Mouse (Mus musculus): ENCODE measurements at regions not wholly inside any gene's neighbourhood (a gene's known extent, or its start where the extent isn't known, plus 50 kb on each side); places are given as distances from the start of the nearest gene placed in this dataset.

DNA sequence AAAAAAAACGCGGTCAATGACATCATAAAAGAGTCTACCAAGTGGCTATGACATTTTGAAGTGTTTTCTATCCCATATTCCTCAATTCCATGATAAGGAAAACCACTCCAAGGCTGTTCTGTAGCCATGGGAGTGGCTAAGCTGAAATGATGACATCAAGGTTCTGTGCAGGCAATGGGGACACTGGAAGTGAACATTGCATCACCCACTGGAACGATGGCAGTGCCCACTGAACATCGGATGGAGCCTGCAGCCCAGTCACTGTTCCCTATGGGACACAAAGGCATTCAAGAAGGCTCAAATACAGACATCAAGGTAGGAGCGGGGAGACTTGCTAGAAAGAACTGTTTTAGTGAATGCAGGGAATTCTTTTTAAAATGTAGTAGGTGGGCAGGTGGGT lies 410.8 kb downstream of the Cd83 start:
- TF ChIP-seq CTCF (IDR thresholded peaks at IDR 0.05; ENCODE audit: low read depth) (no peak), EP300 (IDR thresholded peaks at IDR 0.05; ENCODE audit: low read depth) (no peak)
- Histone ChIP-seq H3K4me2 (ENCODE audit: low read depth, low read length) (no peak overlapping the region), H3K27me3 (ENCODE audit: insufficient read depth, low read length) (no peaks in the 10 kb centered on the region), H3K9me3 (ENCODE audit: low read length) (no peaks in the 10 kb centered on the region), H3K36me3 (replicated peaks; ENCODE audit: insufficient read depth, low read length) (no peaks in the 10 kb centered on the region), H3K9ac (replicated peaks) (no peak overlapping the region), H3K4me1 (ENCODE audit: insufficient read depth) (no peaks in the 10 kb centered on the region), H3K4me3 (ENCODE audit: low read depth, low read length) (no peak overlapping the region), H3K27ac (ENCODE audit: low read depth) (no peak overlapping the region)
- ATAC-seq (no peak), DNase-seq (no peak)
- 78% methylated on average over 5 of the region's 5 CpGs for WGBS (ENCODE audit: insufficient replicate concordance)

DNA sequence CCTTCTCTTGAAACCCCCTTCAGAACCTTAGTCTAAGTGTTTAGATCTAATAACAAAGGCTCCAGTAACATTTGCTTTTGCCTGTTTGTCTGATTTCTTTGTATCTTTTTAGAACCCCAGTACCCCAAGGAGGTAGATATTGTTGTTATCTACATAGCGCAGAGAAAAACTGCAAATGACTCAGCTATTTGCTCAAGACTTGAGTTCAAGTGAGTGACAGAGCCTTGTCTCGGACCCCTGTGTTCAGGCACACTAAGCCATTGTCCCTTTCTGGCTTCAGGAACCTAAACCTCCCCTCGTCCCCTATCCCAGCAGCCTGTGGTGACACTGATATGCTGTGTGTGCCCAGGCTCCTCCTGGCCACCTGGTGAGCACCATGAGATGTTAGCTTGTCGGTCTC lies 421.5 kb downstream of the Cd83 start:
- Histone ChIP-seq H3K27me3 (ENCODE audit: insufficient read depth, low read length) (no peaks in the 10 kb centered on the region), H3K9ac (replicated peaks) (no peak overlapping the region), H3K4me2 (ENCODE audit: low read depth, low read length) (no peak overlapping the region), H3K9me3 (ENCODE audit: low read length) (no peaks in the 10 kb centered on the region), H3K4me3 (ENCODE audit: low read depth, low read length) (no peak overlapping the region), H3K4me1 (ENCODE audit: insufficient read depth) (no peaks in the 10 kb centered on the region), H3K36me3 (replicated peaks; ENCODE audit: insufficient read depth, low read length) (no peaks in the 10 kb centered on the region), H3K27ac (ENCODE audit: low read depth) (no peak overlapping the region)
- ATAC-seq (no peak), DNase-seq (no peak)
- WGBS (ENCODE audit: insufficient replicate concordance): 47% methylated on average over 4 of the region's 4 CpGs
- TF ChIP-seq CTCF (IDR thresholded peaks at IDR 0.05; ENCODE audit: low read depth): no peak
- peak; percentile 51 for TF ChIP-seq EP300 (IDR thresholded peaks at IDR 0.05; ENCODE audit: low read depth)

DNA sequence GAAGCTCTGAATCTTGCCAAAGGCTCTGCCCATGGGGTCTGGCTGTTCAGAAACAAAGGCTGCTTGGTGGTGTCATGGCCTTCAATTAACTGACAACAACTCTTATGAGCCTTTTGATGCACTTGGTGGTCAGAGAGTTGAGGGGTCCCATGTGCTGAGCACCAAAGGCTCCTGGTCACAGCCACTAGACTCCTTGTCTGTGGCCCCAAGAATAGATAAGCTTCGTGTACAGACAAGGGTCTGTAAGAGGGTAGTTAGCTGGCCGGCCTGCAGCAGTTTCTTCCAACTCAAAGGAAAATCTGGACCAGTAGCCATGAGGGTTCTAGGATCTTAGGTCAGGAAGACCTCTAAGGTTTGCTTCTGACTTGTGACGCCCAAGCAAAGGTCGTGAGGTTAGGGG lies 421.9 kb downstream of the Cd83 start:
- DNase-seq: no peak
- Histone ChIP-seq H3K4me3 (ENCODE audit: low read depth, low read length) (no peak overlapping the region), H3K9ac (replicated peaks) (no peak overlapping the region), H3K4me1 (ENCODE audit: insufficient read depth) (no peaks in the 10 kb centered on the region), H3K27ac (ENCODE audit: low read depth) (no peak overlapping the region), H3K9me3 (ENCODE audit: low read length) (no peaks in the 10 kb centered on the region), H3K4me2 (ENCODE audit: low read depth, low read length) (no peak overlapping the region), H3K36me3 (replicated peaks; ENCODE audit: insufficient read depth, low read length) (no peaks in the 10 kb centered on the region), H3K27me3 (ENCODE audit: insufficient read depth, low read length) (no peaks in the 10 kb centered on the region)
- TF ChIP-seq EP300 (IDR thresholded peaks at IDR 0.05; ENCODE audit: low read depth): no peak
- no peak for TF ChIP-seq CTCF (IDR thresholded peaks at IDR 0.05; ENCODE audit: low read depth)
- ATAC-seq: no peak
- 70% methylated on average over 4 of the region's 4 CpGs for WGBS (ENCODE audit: insufficient replicate concordance)

DNA sequence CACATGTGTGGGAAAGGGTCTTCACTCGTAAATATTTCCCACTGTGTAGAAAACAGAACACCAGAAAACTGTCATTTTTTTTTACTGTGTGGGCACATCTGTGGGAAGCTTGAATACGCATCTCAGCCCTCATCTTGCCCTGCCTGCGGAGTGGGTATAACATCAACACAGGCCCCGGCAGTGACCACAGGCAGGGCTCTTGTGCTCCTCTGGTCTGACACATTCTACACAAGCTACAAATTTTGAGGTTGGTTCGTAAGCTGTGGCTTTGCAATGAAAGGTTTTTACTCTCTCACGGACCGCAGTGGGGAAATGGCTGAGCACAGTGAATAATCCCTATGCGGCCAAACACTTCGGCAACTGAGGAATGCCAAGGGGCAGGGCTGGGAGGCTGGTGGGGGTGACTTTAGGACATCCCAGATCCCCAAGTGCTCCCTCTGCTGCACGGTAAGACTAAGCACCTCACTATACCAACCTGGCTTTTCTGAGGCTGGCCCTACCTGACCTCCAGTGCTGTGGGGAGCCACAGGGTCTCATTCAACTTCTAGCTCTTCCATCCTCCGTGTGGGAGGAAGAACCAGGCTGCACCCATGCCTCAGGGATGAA lies 422.9 kb downstream of the Cd83 start:
- 71% methylated on average over 11 of the region's 11 CpGs for WGBS (ENCODE audit: insufficient replicate concordance)

DNA sequence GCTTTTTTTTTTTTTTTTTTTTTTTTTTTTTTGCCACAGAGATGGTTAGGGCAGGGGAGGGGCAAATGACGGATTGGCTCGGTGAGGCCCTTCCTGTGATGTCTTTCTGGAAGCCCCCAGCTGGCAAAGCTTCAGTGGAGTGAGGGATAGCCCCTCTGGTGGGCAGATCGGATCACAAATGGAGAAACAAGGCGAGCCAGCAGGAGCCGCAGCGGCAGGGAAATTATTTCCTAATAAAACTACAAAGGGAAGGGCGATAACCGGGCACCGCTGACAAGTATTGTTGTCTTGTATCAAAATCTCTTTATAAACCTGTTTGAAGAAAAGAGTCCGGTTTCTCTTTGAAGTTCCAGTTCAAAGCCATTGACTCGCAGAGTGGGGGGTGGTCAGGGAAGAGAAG lies 424.5 kb downstream of the Cd83 start:
- Histone ChIP-seq H3K36me3 (replicated peaks; ENCODE audit: insufficient read depth, low read length) (no peaks in the 10 kb centered on the region), H3K27ac (ENCODE audit: low read depth) (no peak overlapping the region), H3K4me1 (ENCODE audit: insufficient read depth) (no peaks in the 10 kb centered on the region), H3K4me3 (ENCODE audit: low read depth, low read length) (no peak overlapping the region), H3K9ac (replicated peaks) (no peak overlapping the region), H3K9me3 (ENCODE audit: low read length) (no peaks in the 10 kb centered on the region), H3K4me2 (ENCODE audit: low read depth, low read length) (no peak overlapping the region), H3K27me3 (ENCODE audit: insufficient read depth, low read length) (no peaks in the 10 kb centered on the region)
- TF ChIP-seq CTCF (IDR thresholded peaks at IDR 0.05; ENCODE audit: low read depth) (no peak), EP300 (IDR thresholded peaks at IDR 0.05; ENCODE audit: low read depth) (no peak)
- 42% methylated on average over 11 of the region's 11 CpGs for WGBS (ENCODE audit: insufficient replicate concordance)
- DNase-seq (no peak), ATAC-seq (no peak)

More for the DNA sequence above, 422.9 kb downstream of the Cd83 start:
- Histone ChIP-seq H3K27ac (ENCODE audit: low read depth) (no peak overlapping the region), H3K4me1 (ENCODE audit: insufficient read depth) (no peaks in the 10 kb centered on the region), H3K9me3 (ENCODE audit: low read length) (no peaks in the 10 kb centered on the region), H3K9ac (replicated peaks) (no peak overlapping the region), H3K27me3 (ENCODE audit: insufficient read depth, low read length) (no peaks in the 10 kb centered on the region), H3K36me3 (replicated peaks; ENCODE audit: insufficient read depth, low read length) (no peaks in the 10 kb centered on the region), H3K4me2 (ENCODE audit: low read depth, low read length) (no peak overlapping the region), H3K4me3 (ENCODE audit: low read depth, low read length) (no peak overlapping the region)
- ATAC-seq: no peak
- DNase-seq: no peak
- TF ChIP-seq EP300 (IDR thresholded peaks at IDR 0.05; ENCODE audit: low read depth) (no peak), CTCF (IDR thresholded peaks at IDR 0.05; ENCODE audit: low read depth) (no peak)

DNA sequence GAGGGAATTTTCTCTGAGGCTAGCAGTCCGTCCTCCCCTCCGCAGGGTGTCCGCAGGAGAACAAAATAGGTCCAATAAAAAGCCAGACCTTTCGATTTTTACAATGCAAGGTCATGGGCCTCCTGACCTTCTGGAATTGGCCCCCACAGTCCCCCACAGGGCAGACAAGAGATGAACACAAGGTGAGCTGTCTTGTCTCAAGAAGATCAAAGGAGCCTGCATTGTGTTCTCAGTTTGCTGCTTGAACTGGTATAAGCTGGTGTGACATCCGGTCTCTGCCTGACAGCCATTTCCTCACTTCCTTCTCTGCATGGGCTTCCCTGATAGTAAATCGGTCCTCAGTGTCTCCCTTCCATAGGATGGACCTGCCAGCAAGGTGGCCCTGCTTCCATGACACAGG lies 425.5 kb downstream of the Cd83 start:
- Histone ChIP-seq H3K36me3 (replicated peaks; ENCODE audit: insufficient read depth, low read length) (no peaks in the 10 kb centered on the region), H3K27ac (ENCODE audit: low read depth) (no peak overlapping the region), H3K27me3 (ENCODE audit: insufficient read depth, low read length) (no peaks in the 10 kb centered on the region), H3K4me1 (ENCODE audit: insufficient read depth) (no peaks in the 10 kb centered on the region), H3K4me3 (ENCODE audit: low read depth, low read length) (no peak overlapping the region), H3K4me2 (ENCODE audit: low read depth, low read length) (no peak overlapping the region), H3K9me3 (ENCODE audit: low read length) (no peaks in the 10 kb centered on the region), H3K9ac (replicated peaks) (no peak overlapping the region)
- 51% methylated on average over 6 of the region's 6 CpGs for WGBS (ENCODE audit: insufficient replicate concordance)
- ATAC-seq (no peak), DNase-seq (no peak)
- TF ChIP-seq EP300 (IDR thresholded peaks at IDR 0.05; ENCODE audit: low read depth) (no peak), CTCF (IDR thresholded peaks at IDR 0.05; ENCODE audit: low read depth) (no peak)

DNA sequence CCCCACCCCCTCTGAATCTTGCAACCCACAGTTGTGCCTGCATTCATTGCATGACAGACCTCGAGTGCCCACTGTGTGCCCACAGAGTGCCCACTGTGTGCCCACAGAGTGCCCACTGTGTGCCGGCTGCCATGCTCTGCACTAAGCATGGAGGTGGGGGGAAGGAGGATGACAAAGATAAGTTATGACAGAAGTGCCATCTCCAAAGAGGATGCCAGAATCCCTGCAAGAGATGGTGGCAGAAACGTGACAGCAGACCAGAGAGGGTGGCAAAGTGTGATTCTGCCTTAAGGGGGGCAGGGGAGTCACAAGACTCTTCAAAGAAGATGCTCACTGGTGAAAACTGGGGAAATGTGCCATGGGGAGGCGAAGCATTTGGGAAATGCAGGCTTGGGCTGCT lies 427.8 kb downstream of the Cd83 start:
- Histone ChIP-seq H3K4me1 (ENCODE audit: insufficient read depth) (no peaks in the 10 kb centered on the region), H3K36me3 (replicated peaks; ENCODE audit: insufficient read depth, low read length) (no peaks in the 10 kb centered on the region), H3K9ac (replicated peaks) (no peak overlapping the region), H3K27me3 (ENCODE audit: insufficient read depth, low read length) (no peaks in the 10 kb centered on the region), H3K27ac (ENCODE audit: low read depth) (no peak overlapping the region), H3K9me3 (ENCODE audit: low read length) (no peaks in the 10 kb centered on the region), H3K4me2 (ENCODE audit: low read depth, low read length) (no peak overlapping the region), H3K4me3 (ENCODE audit: low read depth, low read length) (no peak overlapping the region)
- no peak for ATAC-seq
- WGBS (ENCODE audit: insufficient replicate concordance): 63% methylated on average over 4 of the region's 4 CpGs
- TF ChIP-seq EP300 (IDR thresholded peaks at IDR 0.05; ENCODE audit: low read depth) (no peak), CTCF (IDR thresholded peaks at IDR 0.05; ENCODE audit: low read depth) (no peak)
- no peak for DNase-seq
